8 mouse cellular contexts compared by ENCODE assay signal in the genomic region with DNA sequence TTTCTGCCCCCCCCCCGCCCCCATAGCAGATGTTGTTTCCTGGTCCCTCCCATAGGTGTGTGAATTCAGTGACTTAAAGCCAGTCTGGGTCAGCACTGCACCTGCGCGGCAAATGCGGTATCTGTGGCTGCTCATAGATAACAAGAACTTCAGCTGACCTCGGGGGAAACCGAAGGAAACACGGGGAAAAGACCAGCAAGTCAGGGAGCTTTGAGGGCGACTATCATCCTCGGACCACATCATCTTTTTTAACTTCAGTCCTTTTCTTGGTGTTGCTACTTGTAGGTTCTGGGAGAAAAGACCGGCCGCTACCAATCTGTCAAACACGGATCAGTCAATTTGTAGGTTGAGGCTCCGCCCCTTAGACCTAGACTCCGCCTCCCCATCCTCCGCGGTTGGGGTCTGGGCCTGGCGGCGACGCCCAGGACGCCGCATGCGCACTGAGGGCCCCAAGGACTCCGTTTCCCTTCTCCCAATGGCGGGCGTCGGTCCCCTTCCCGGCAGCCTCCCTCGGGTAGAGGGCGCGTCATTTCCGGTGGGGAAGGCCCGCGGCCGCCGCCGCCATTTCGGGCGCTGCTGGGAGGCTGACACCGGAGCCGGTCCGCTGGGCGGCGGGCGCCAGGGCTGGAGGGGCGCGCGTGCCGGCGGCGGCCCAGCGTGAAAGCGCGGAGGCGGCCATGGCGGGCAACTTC. TPM values are rescaled to one million over a fixed set of nuclear protein-coding genes. Genes with fewer than 3 reads are reported as not detected.
A peak's percentile ranks its signal among the peaks of the same experiment; 100 is the strongest.
DNase-seq lines count a peak whose midpoint lies in the region; ATAC-seq and TF ChIP-seq lines count a peak whose summit lies in the region.

Gene Crk (plus strand): TSS at position 513 of the 692 bp plus-strand sequence.

- peak; percentile 99 for DNase-seq in gastrocnemius, postnatal 10 days
- peak; percentile 100 for DNase-seq in induced T-regulatory cell, adult 2 months (ENCODE audit: low read depth)
- DNase-seq in left cerebral cortex, adult 9 months (ENCODE audit: low spot score in 2 of 2): peak; percentile 90 to 97
- DNase-seq in right cerebral cortex, postnatal 14 days: peak; percentile 98
- peak; percentile 97 to 98 for DNase-seq in urinary bladder, postnatal 36 days (ENCODE audit: low spot score in 2 of 2)

- TF ChIP-seq POLR2A in cortical plate, adult 2 months (IDR thresholded peaks at IDR 0.05; ENCODE audit: extremely low read depth, insufficient read depth, low read length): 0 out of 2 replicates have a peak, but pooled peaks have one; percentile 49

- peak within 1 kb of the TSS; percentile 95 for H3K4me3 ChIP-seq in cortical plate, adult 2 months (ENCODE audit: insufficient read depth, low read length)

- no peak for TF ChIP-seq CTCF in cortical plate, adult 2 months (IDR thresholded peaks at IDR 0.05; ENCODE audit: extremely low read depth, insufficient read depth, low read length)

- peaks cover 1% of the 10 kb centered on the region; the same call in 1 of the 2 replicates for H3K4me1 ChIP-seq in cortical plate, adult 2 months (ENCODE audit: control insufficient read depth, insufficient read depth, low read length)

- peak within 1 kb of the TSS; percentile 90 for H3K27ac ChIP-seq in cortical plate, adult 2 months (ENCODE audit: insufficient read depth, low read length)

- ATAC-seq in activated CD4-positive, CD25-positive, alpha-beta regulatory T cell, adult 4 months: peak; percentile 88
- peak; percentile 93 for ATAC-seq in megakaryocyte progenitor cell, adult 5-6 weeks (replicated peaks; ENCODE audit: poor library complexity)

RNA-seq across cellular contexts. Expression of gene Crk, which starts in this region (rescaled TPM):
- polyA plus RNA-seq in activated CD4-positive, CD25-positive, alpha-beta regulatory T cell, adult 4 months (2017; shearing (Covaris generic)): 10 to 100 TPM; 12.0 to 13.8 TPM
- polyA plus RNA-seq in cortical plate, adult 2 months (2012; rRNA removed): 80.5 and 82.5 TPM in 2 replicates
- 10 to 100 TPM; 53.0 to 59.8 TPM for total RNA-seq in gastrocnemius, postnatal 10 days (2021)
- 32.0 and 32.6 TPM in 2 replicates for total RNA-seq in megakaryocyte progenitor cell, adult 5-6 weeks (2015)
- 28.4 and 40.0 TPM in 2 replicates for total RNA-seq in megakaryocyte progenitor cell, adult 5-6 weeks (2017)

Comparison
In these comparisons a context has a peak if more than half of its experiments do, and no peak if none do; other contexts are left out.
1. Peak in every context shown above with its lines: DNase-seq, ATAC-seq, H3K4me3 ChIP-seq and H3K27ac ChIP-seq.